Mouse (Mus musculus) heart, embryonic 14.5 days (tissue): ENCODE results near the gene Slc9a9. TPM values are rescaled to one million over a fixed set of nuclear protein-coding genes. Genes with fewer than 3 reads are reported as not detected.

Experiments
- ATAC-seq: fragments of 200-750 bp; cut with Nextera tagmentation; 2 replicates; pipeline ENCODE4 v1.8.0; 2017; ENCODE audit warnings: low read depth, moderate TSS enrichment; ENCODE audit not compliant: insufficient number of reproducible peaks, insufficient read depth, low FRiP score
- H3K27ac ChIP-seq, 2 experiments: fragments of 200-500 bp in 1 of 2; fragments of 300-500 bp in 1 of 2; sonication (generic) in 1 of 2; replicated peaks in 1 of 2; 2 replicates each; pipeline ENCODE4 v1.5.1; 2012 to 2014; ENCODE audit warnings: low read depth in 2 of 2, low read length in 2 of 2, control low read depth in 1 of 2, mild to moderate bottlenecking in 1 of 2, mixed read lengths in 1 of 2; ENCODE audit not compliant: control insufficient read depth in 1 of 2, insufficient read depth in 1 of 2
- H3K27me3 ChIP-seq: fragments of 300-500 bp; sonication (generic); 2 replicates; pipeline ENCODE4 v1.6.1; 2014; ENCODE audit warnings: mild to moderate bottlenecking, low read length, control low read depth; ENCODE audit not compliant: control insufficient read depth, insufficient read depth
- H3K36me3 ChIP-seq: fragments of 300-500 bp; sonication (generic); 2 replicates; pipeline ENCODE4 v1.6.1; 2014; ENCODE audit warnings: mild to moderate bottlenecking, control low read depth, low read length, mixed read lengths; ENCODE audit not compliant: control insufficient read depth, insufficient read depth
- H3K4me1 ChIP-seq, 2 experiments: fragments of 200-500 bp in 1 of 2; fragments of 300-500 bp in 1 of 2; sonication (generic) in 1 of 2; 2 replicates each; pipeline ENCODE4 v1.6.1; 2012 to 2014; ENCODE audit warnings: low read length in 2 of 2, control low read depth in 1 of 2, mixed read lengths in 1 of 2; ENCODE audit not compliant: control insufficient read depth in 2 of 2, insufficient read depth in 2 of 2
- H3K4me2 ChIP-seq: fragments of 300-500 bp; sonication (generic); 2 replicates; pipeline ENCODE4 v1.6.1; 2014; ENCODE audit warnings: mild to moderate bottlenecking, low read length
- H3K4me3 ChIP-seq, 2 experiments: fragments of 200-500 bp in 1 of 2; fragments of 300-500 bp in 1 of 2; sonication (generic) in 1 of 2; 2 replicates each; pipeline ENCODE4 v1.5.1; 2012 to 2014; ENCODE audit warnings: low read length in 2 of 2, mild to moderate bottlenecking in 2 of 2, control low read depth in 1 of 2, low read depth in 1 of 2, moderate library complexity in 1 of 2; ENCODE audit not compliant: control insufficient read depth in 1 of 2, insufficient read depth in 1 of 2
- H3K9ac ChIP-seq: fragments of 300-500 bp; sonication (generic); 2 replicates; pipeline ENCODE4 v1.6.1; 2014; ENCODE audit warnings: mild to moderate bottlenecking, low read length
- H3K9me3 ChIP-seq: fragments of 300-500 bp; sonication (generic); 2 replicates; pipeline ENCODE4 v1.6.1; 2016; ENCODE audit warnings: low read length, control low read depth; ENCODE audit not compliant: control insufficient read depth
- WGBS: fragments of 180-500 bp; shearing (Covaris S2); extraction: QIAGEN DNeasy Blood & Tissue Kit; methylation state at CpG from one replicate; pipeline ENCODE4 v1.1.7; 2014; 5-methylcytosine and 5-hydroxymethylcytosine counted together
- polyA plus RNA-seq: library from polyadenylated mRNA; unstranded; fragments of >200 nt; fragmentation: Nextera tagmentation; extraction: Ambion mirVana; gene quantifications from 2 replicates; pipeline ENCODE4 v1.2.1, GENCODE M21; 2014

Gene Slc9a9
- polyA plus RNA-seq, 1 experiment from 2014 or later = 4.7 TPM

GRCm38 (mm10) chr9:94734320-94734719, 64.6 kb downstream of the Slc9a9 start:
- no peak overlapping the region for H3K9ac ChIP-seq
- H3K36me3 ChIP-seq = no peaks in the 10 kb centered on the region
- 84% methylated on average over 1 of the region's 1 CpGs for WGBS
- ATAC-seq = no peak
- H3K27ac ChIP-seq = no peak overlapping the region
- no peaks in the 10 kb centered on the region for H3K4me1 ChIP-seq
- no peaks in the 10 kb centered on the region for H3K9me3 ChIP-seq
- no peaks in the 10 kb centered on the region for H3K27me3 ChIP-seq
- no peak overlapping the region for H3K4me2 ChIP-seq
- no peak overlapping the region for H3K4me3 ChIP-seq

DNA sequence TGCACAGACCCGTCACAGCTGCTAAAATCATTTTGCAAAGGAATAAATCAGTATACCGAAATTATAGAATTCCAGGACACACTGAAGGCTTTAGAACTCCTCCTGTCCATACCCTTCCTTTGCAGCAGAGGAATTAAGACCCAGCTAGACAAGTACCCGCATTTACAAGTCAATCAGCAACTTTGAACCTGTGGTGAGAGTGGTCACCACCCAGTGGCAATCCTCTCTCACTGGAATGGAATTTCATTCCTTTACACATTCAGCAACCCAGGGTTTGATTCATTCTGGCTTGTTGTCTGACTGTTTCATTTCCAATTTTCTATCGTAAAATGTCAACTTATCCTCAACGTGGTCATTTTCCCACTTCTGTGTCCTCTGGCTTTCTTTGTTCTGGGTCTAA, 67.5 kb downstream of the Slc9a9 start:
- Histone ChIP-seq H3K9me3 (no peaks in the 10 kb centered on the region), H3K4me1 (no peaks in the 10 kb centered on the region), H3K27me3 (no peaks in the 10 kb centered on the region), H3K27ac (no peak overlapping the region), H3K36me3 (no peaks in the 10 kb centered on the region), H3K4me3 (no peak overlapping the region), H3K9ac (no peak overlapping the region), H3K4me2 (no peak overlapping the region)
- 77% methylated on average over 5 of the region's 5 CpGs for WGBS
- no peak for ATAC-seq

DNA sequence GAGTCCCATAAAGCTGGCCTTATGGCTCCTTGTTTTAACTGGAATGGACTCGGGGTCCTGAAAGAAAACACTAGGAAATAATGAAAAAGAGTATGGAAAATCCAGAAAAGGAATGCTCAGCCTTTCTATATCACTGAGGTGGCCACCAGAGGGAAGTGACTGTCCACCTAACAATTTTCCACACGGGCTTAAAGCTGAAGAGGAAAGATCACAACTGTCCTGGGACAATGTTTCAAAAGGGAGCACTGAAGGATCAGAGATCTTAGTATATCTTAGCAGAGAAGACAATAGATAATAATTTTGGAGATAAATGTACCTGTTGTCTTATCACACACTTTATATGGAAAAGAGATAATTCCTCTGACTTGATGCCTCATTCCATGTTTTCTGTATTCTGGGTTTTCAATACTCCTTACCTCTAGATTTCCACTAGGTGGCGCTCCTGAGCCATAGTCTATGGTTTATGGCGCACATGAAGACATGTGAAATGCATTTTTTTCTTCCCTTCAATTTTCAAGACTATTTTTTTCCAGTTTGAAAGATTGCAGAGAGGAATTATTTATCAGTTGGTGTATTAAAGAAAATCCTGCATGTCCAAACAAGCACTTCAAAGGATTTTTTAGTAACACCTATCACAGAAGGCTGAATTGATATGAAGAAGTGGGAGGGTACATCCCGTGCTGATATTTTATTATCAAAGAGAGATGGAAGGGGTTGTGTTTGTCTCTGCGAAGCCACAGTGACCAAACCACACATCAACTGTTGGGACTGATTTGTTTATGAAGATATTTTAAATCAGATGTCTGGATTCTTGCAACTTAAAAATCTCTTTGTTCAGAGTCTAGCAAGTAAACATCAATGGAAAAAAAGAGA, 69.1 kb downstream of the Slc9a9 start:
- Histone ChIP-seq H3K9me3 (no peaks in the 10 kb centered on the region), H3K9ac (no peak overlapping the region), H3K4me3 (no peak overlapping the region), H3K27ac (no peak overlapping the region), H3K27me3 (no peaks in the 10 kb centered on the region), H3K4me1 (no peaks in the 10 kb centered on the region), H3K4me2 (no peak overlapping the region), H3K36me3 (no peaks in the 10 kb centered on the region)
- 41% methylated on average over 6 of the region's 6 CpGs for WGBS
- ATAC-seq = no peak

DNA sequence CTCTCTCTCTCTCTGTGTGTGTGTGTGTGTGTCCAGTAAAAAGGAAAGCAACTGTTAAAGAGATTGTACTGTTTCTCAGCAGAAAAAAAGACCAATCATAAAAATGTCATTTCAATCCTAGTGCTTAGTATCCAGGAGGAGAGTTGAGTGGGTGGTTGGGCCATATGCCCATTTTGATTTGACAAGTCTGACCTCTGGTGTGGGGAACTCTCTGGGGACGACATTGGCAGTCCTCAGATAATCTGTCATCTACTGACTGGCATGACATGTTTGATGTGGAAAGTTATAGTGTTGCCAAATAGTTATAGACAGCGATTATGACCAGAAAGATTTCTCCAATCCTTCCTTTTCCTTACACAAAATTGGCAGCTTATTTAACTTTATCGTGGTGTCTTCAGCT, 71.1 kb downstream of the Slc9a9 start:
- H3K9ac ChIP-seq = no peak overlapping the region
- 69% methylated on average over 3 of the region's 3 CpGs for WGBS
- H3K27me3 ChIP-seq = no peaks in the 10 kb centered on the region
- no peaks in the 10 kb centered on the region for H3K9me3 ChIP-seq
- H3K4me3 ChIP-seq = no peak overlapping the region
- H3K27ac ChIP-seq = no peak overlapping the region
- no peaks in the 10 kb centered on the region for H3K36me3 ChIP-seq
- ATAC-seq = no peak
- no peak overlapping the region for H3K4me2 ChIP-seq
- H3K4me1 ChIP-seq = no peaks in the 10 kb centered on the region

DNA sequence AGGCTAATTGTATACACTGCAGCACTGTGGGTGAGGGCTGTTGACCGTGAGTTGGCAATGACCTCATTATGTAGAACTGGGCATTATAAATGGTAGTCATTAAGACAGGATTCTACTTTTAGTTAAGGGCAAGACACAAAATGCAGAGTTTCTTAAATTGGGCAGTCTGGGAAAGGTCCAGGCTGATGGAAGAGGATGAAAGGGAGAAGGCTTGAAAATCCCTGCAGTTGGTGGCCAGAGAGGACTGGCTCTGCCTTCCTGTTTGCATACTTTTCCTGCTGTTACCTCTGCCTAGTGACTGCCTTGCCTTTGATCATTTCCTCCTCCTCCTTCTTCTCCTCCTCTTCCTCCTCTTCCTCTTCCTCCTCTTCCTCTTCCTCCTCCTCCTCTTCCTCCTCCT, 73.6 kb downstream of the Slc9a9 start:
- Histone ChIP-seq H3K36me3 (no peaks in the 10 kb centered on the region), H3K4me1 (no peaks in the 10 kb centered on the region), H3K9ac (no peak overlapping the region), H3K4me2 (no peak overlapping the region), H3K4me3 (no peak overlapping the region), H3K27ac (no peak overlapping the region), H3K27me3 (no peaks in the 10 kb centered on the region), H3K9me3 (no peaks in the 10 kb centered on the region)
- WGBS = 95% methylated on average over 1 of the region's 1 CpGs
- no peak for ATAC-seq

- no peaks in the 10 kb centered on the region for H3K9me3 ChIP-seq
- ATAC-seq = no peak
These were observed 78.8 kb downstream of the Slc9a9 start for GRCm38 (mm10) chr9:94748503-94748902.

GRCm38 (mm10) chr9:94750187-94750586, 80.5 kb downstream of the Slc9a9 start:
- no peak for ATAC-seq
- Histone ChIP-seq H3K27me3 (no peaks in the 10 kb centered on the region), H3K9ac (no peak overlapping the region), H3K9me3 (no peaks in the 10 kb centered on the region), H3K4me3 (no peak overlapping the region), H3K4me1 (peaks cover 4 to 7% of the 10 kb centered on the region in 2 experiments; a peak in 3 of 4 replicates), H3K27ac (no peak overlapping the region), H3K4me2 (no peak overlapping the region), H3K36me3 (no peaks in the 10 kb centered on the region)
- WGBS = 85% methylated on average over 8 of the region's 8 CpGs

More at GRCm38 (mm10) chr9:94748503-94748902, 78.8 kb downstream of the Slc9a9 start:
- H3K4me3 ChIP-seq = no peak overlapping the region
- no peaks in the 10 kb centered on the region for H3K36me3 ChIP-seq
- no peak overlapping the region for H3K9ac ChIP-seq
- H3K4me2 ChIP-seq = no peak overlapping the region
- no peaks in the 10 kb centered on the region for H3K27me3 ChIP-seq
- H3K4me1 ChIP-seq = peaks cover 4 to 7% of the 10 kb centered on the region in 2 experiments; a peak in 3 of 4 replicates
- 78% methylated on average over 2 of the region's 2 CpGs for WGBS
- H3K27ac ChIP-seq = no peak overlapping the region
